Mouse (Mus musculus) liver, postnatal 0 days (tissue): ENCODE results near the gene Myh2. TPM values are rescaled to one million over a fixed set of nuclear protein-coding genes. Genes with fewer than 3 reads are reported as not detected.

Experiments
- ATAC-seq: fragments of 200-750 bp; cut with Nextera tagmentation; 2 replicates; pipeline ENCODE4 v1.8.0; 2017; ENCODE audit warnings: mild to moderate bottlenecking, moderate library complexity
- DNase-seq: peaks from one replicate; pipeline ENCODE4 v3.0.0-alpha.2; 2016
- H3K27ac ChIP-seq: fragments of 300-500 bp; sonication (generic); 2 replicates; pipeline ENCODE4 v1.5.1; 2014; ENCODE audit warnings: antibody characterized with exemption, moderate library complexity, mild to moderate bottlenecking, low read depth
- H3K27me3 ChIP-seq: fragments of 300-500 bp; sonication (generic); 2 replicates; pipeline ENCODE4 v1.6.1; 2014; ENCODE audit warnings: low read length, control low read depth, mixed read lengths; ENCODE audit not compliant: insufficient read depth
- H3K36me3 ChIP-seq: fragments of 300-500 bp; sonication (generic); replicated peaks from 2 replicates; pipeline ENCODE4 v1.6.1; 2014; ENCODE audit warnings: mild to moderate bottlenecking, control low read depth, low read length, moderate library complexity, mixed read lengths; ENCODE audit not compliant: insufficient read depth
- H3K4me1 ChIP-seq: fragments of 300-500 bp; sonication (generic); 2 replicates; pipeline ENCODE4 v1.6.1; 2014; ENCODE audit warnings: antibody characterized with exemption, mild to moderate bottlenecking, control low read depth; ENCODE audit not compliant: insufficient read depth
- H3K4me2 ChIP-seq: fragments of 300-500 bp; sonication (generic); 2 replicates; pipeline ENCODE4 v1.6.1; 2014; ENCODE audit warnings: low read depth, mild to moderate bottlenecking, low read length, moderate library complexity, mixed read lengths
- H3K4me3 ChIP-seq: fragments of 300-500 bp; sonication (generic); 2 replicates; pipeline ENCODE4 v1.5.1; 2014; ENCODE audit warnings: low read depth, low read length
- H3K9ac ChIP-seq: fragments of 300-500 bp; sonication (generic); replicated peaks from 2 replicates; pipeline ENCODE4 v1.6.1; 2014; ENCODE audit warnings: mild to moderate bottlenecking, moderate library complexity
- H3K9me3 ChIP-seq: fragments of 300-500 bp; sonication (generic); 2 replicates; pipeline ENCODE4 v1.6.1; 2016; ENCODE audit warnings: mild to moderate bottlenecking, control low read depth, low read length, mixed read lengths
- CTCF ChIP-seq: sonication (generic); IDR thresholded peaks from 2 replicates; pipeline ENCODE4 v1.5.1; 2016; ENCODE audit warnings: antibody characterized with exemption, low read depth
- EP300 ChIP-seq: IDR thresholded peaks from 2 replicates; pipeline ENCODE4 v1.6.1; 2016; ENCODE audit warnings: antibody characterized with exemption, low read depth, mild to moderate bottlenecking
- WGBS: fragments of 180-500 bp; shearing (Covaris S2); extraction: QIAGEN DNeasy Blood & Tissue Kit; methylation state at CpG from one replicate; pipeline ENCODE4 v1.1.7; 2014; ENCODE audit not compliant: insufficient replicate concordance; 5-methylcytosine and 5-hydroxymethylcytosine counted together
- polyA plus RNA-seq: library from polyadenylated mRNA; unstranded; fragments of >200 nt; fragmentation: Nextera tagmentation; extraction: Ambion mirVana; gene quantifications from 2 replicates; pipeline ENCODE4 v1.2.1, GENCODE M21; 2015

Myh2 gene
- polyA plus RNA-seq, 1 experiment from 2014 or later = not detected

DNA sequence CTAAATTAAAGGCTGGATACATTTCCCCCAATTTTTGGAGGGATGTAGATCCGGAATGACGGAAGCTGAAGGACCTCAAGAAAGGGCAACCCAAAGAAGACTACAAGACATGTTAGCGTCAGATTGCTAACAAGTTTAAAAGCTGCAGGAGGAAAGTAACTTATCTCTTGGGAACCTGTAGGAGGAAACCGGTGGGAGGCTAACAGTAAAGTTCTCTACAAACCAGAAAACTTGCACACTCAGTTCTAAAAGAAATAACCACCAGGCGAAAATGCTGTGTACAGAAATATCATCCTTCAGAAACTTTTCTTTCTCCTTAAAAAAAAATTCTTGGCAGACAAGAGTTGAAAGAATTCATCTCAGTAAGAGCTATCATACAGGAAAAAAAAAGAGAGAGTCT lies 58.3 kb downstream of the Myh2 start:
- Histone ChIP-seq H3K9me3 (no peaks in the 10 kb centered on the region), H3K4me1 (no peaks in the 10 kb centered on the region), H3K4me3 (no peak overlapping the region), H3K9ac (no peak overlapping the region), H3K27me3 (0 out of 2 replicates have a peak, but pooled peaks cover under 1% of the 10 kb centered on the region), H3K36me3 (no peaks in the 10 kb centered on the region), H3K4me2 (no peak overlapping the region), H3K27ac (no peak overlapping the region)
- TF ChIP-seq CTCF = no peak
- no peak for TF ChIP-seq EP300
- DNase-seq = no peak
- no peak for ATAC-seq
- WGBS = 62% methylated on average over 5 of the region's 5 CpGs

DNA sequence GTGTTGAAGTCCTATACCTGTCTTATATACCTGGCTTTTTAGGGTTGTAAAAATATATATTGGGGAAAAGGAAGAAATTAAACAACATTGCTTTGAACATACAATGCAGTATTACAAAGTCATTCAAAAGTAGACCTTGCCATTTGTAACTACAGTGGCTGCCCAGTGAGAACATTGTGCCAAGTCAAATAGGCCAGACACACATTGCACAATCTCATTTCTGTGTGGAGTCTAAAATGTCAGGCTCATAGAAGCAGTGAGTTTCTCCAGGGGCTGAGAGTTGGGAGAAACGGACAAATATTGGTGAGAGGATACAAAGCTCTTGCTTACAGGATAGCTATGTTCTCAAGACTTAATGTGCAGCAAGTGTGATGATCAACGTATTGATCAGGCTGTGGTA lies 59.1 kb downstream of the Myh2 start:
- Histone ChIP-seq H3K4me3 (no peak overlapping the region), H3K9me3 (no peaks in the 10 kb centered on the region), H3K27me3 (0 out of 2 replicates have a peak, but pooled peaks cover 4% of the 10 kb centered on the region), H3K27ac (no peak overlapping the region), H3K36me3 (no peaks in the 10 kb centered on the region), H3K4me1 (no peaks in the 10 kb centered on the region), H3K4me2 (no peak overlapping the region), H3K9ac (no peak overlapping the region)
- WGBS = 56% methylated on average over 2 of the region's 2 CpGs
- TF ChIP-seq CTCF = no peak
- no peak for TF ChIP-seq EP300
- DNase-seq = peak; percentile 29
- ATAC-seq = no peak

DNA sequence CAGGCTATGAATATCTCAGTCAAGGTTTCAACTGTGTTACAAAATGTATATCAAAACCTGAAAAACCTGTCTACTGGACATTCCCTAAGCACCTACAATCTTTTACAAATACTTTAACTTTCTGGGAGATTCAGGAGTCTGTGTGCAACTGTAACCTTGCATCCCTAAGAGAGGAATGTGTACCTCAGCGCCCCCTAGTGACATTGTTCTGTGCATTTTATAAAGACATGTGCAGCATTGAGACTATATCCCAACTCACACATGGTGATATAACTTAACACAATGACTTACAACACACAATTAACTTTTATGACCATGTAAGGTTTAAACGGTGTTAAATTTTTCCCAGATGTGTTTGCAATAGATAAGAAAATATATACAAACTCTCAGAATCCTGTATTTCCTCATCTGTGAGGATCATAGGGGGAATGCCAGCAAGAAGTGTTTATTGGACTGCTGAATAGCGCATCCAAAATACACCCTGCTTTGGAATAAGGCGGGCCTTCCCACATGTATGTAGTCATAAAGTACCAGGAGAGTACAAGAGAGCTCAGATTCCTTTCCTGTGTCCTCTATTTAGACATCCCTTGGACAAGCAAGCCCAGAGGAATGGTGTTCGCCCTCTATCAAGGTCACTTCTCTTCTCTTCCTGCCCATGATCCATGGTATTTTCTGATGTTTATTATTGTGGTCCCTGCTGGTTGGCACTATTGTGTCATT lies 65.0 kb downstream of the Myh2 start:
- H3K27me3 ChIP-seq = 0 out of 2 replicates have a peak, but pooled peaks cover 4% of the 10 kb centered on the region
- no peaks in the 10 kb centered on the region for H3K4me1 ChIP-seq
- H3K36me3 ChIP-seq = no peaks in the 10 kb centered on the region
- ATAC-seq (no peak), DNase-seq (peak; percentile 31)
- WGBS = 58% methylated on average over 5 of the region's 5 CpGs
- no peaks in the 10 kb centered on the region for H3K9me3 ChIP-seq
- H3K4me2 ChIP-seq = no peak overlapping the region
- H3K27ac ChIP-seq = no peak overlapping the region
- no peak overlapping the region for H3K9ac ChIP-seq
- TF ChIP-seq CTCF (peak; percentile 64), EP300 (no peak)
- no peak overlapping the region for H3K4me3 ChIP-seq

DNA sequence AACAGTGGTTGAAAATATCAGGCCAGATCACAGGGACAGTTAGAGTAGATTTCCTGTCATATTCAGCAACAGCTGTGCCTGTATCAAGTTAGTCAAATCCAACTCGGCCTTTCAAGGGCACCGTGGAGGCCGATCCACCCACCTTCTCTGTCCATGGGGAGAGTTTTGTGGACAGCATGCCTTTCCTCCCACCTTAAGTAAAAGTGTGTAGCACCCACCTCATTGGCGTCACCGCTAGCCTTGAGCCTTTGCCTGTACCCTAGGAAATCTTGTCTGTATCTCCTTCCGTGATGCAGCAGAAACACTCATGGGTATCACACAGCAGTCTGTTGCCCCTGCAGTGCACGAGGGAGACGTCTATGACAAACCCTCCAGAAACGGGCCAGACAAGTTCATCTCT lies 66.0 kb downstream of the Myh2 start:
- WGBS = 76% methylated on average over 9 of the region's 9 CpGs
- ATAC-seq = no peak
- H3K4me1 ChIP-seq = no peaks in the 10 kb centered on the region

DNA sequence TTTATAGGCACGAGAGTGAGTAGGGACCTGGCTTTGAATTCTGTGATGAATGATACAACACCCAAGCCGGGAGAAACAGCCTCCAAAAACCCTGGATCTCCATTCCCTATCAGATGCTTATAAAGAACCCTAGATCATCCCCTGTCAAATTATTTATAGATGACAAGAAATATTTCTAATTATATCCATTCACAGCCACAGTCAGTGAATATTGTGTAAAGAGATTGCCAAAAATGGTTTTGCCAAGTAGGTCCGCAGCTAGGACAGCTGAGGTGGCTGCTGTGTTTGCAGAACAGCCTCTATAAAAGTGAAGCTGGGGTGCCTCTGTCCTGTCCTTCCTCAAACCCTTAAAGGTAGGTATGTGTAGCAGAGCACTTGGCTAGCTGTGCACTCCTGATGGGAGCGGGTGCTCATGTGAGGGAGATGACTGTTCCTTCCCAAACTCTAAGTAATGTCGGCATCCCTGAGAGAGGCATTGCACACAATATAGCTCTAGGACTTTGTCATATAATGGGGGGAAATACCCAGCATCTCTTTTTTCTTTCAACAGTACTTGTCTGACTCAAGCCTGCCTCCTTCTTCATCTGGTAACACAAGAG lies 66.8 kb downstream of the Myh2 start, which contains the start of gene Myh4:
Gene Myh4, plus strand, starts transcription at position 549 of the 599 bp plus-strand sequence.
- H3K9me3 ChIP-seq = no peaks in the 10 kb centered on the region
- H3K4me3 ChIP-seq = no peak within 1 kb of the TSS
- H3K36me3 ChIP-seq = no peaks in the 10 kb centered on the region
- no peak within 1 kb of the TSS for H3K4me2 ChIP-seq
- H3K9ac ChIP-seq = no peak within 1 kb of the TSS
- WGBS = 79% methylated on average over 5 of the region's 5 CpGs
- DNase-seq = no peak
- ATAC-seq = no peak
- 0 out of 2 replicates have a peak, but pooled peaks cover 4% of the 10 kb centered on the region for H3K27me3 ChIP-seq
- H3K4me1 ChIP-seq = no peaks in the 10 kb centered on the region
- TF ChIP-seq CTCF (no peak), EP300 (no peak)
- no peak within 1 kb of the TSS for H3K27ac ChIP-seq

More for the DNA sequence above, 66.0 kb downstream of the Myh2 start:
- Histone ChIP-seq H3K9me3 (no peaks in the 10 kb centered on the region), H3K27ac (no peak overlapping the region), H3K4me2 (no peak overlapping the region), H3K27me3 (0 out of 2 replicates have a peak, but pooled peaks cover 4% of the 10 kb centered on the region), H3K36me3 (no peaks in the 10 kb centered on the region), H3K9ac (no peak overlapping the region), H3K4me3 (no peak overlapping the region)
- TF ChIP-seq CTCF (no peak), EP300 (no peak)
- no peak for DNase-seq

DNA sequence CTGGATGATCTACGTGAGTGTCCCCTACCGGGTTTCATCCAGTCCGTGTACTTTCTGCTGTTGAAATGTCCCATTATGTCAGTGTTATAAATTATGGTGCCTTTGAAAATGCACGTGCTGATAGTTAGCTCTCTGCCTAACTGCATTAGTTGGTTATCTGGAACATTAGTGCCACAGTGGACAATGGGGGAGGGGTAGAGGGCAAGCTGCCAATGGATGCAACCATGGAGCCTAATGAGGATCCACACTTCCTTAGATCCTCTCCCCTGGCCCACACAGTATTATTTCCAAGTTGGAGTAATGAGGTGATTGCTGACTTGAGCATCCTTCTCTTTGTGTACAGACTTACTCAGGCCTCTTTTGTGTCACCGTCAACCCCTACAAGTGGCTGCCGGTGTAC lies 70.2 kb downstream of the Myh2 start:
- 87% methylated on average over 6 of the region's 6 CpGs for WGBS
- ATAC-seq (no peak), DNase-seq (no peak)
- TF ChIP-seq EP300 = no peak
- no peak for TF ChIP-seq CTCF
- H3K9me3 ChIP-seq = no peaks in the 10 kb centered on the region
- H3K4me1 ChIP-seq = no peaks in the 10 kb centered on the region
- no peak overlapping the region for H3K4me3 ChIP-seq
- no peak overlapping the region for H3K9ac ChIP-seq
- no peaks in the 10 kb centered on the region for H3K27me3 ChIP-seq
- H3K27ac ChIP-seq = no peak overlapping the region
- H3K36me3 ChIP-seq = no peaks in the 10 kb centered on the region
- H3K4me2 ChIP-seq = no peak overlapping the region

Other genes with a start within 250 kb of the Myh2 start
- not detected in 2 replicates for gene Tmem238l, start 214.4 kb upstream of the Myh2 start, polyA plus RNA-seq
- 4.2 and 4.9 TPM in 2 replicates for gene Tmem220, start 145.9 kb upstream of the Myh2 start, polyA plus RNA-seq
- gene Adprm, start 118.4 kb upstream of the Myh2 start, polyA plus RNA-seq = 15.0 and 15.4 TPM in 2 replicates
- gene Sco1, start 118.4 kb upstream of the Myh2 start, polyA plus RNA-seq = 7.4 and 7.7 TPM in 2 replicates
- gene Myh3, start 92.7 kb upstream of the Myh2 start, polyA plus RNA-seq = 0.06 and 0.75 TPM in 2 replicates
- 0.08 and 2.1 TPM in 2 replicates for gene Myh1, start 29.0 kb downstream of the Myh2 start, polyA plus RNA-seq
- 0.25 TPM in 1 of 2 replicates, not detected in the other for gene Myh4, start 67.0 kb downstream of the Myh2 start, polyA plus RNA-seq
- gene Myh8, start 106.1 kb downstream of the Myh2 start, polyA plus RNA-seq = 1.1 and 17.2 TPM in 2 replicates
- gene Myh13, start 150.6 kb downstream of the Myh2 start, polyA plus RNA-seq = not detected in 2 replicates